Mouse (Mus musculus): ENCODE data around the gene Bcat1.

The Bcat1 gene

GRCm38 (mm10) chr6:145091998-145092397 is 16.0 kb upstream of the Bcat1 start:
- DNase-seq, result no peak

- no peak for DNase-seq
Measured at GRCm38 (mm10) chr6:145090928-145091327, 14.9 kb upstream of the Bcat1 start.

GRCm38 (mm10) chr6:145090201-145090863 is 14.3 kb upstream of the Bcat1 start:
- DNase-seq, result no peak

GRCm38 (mm10) chr6:145089373-145089772 is 13.4 kb upstream of the Bcat1 start:
- no peak for DNase-seq

- no peak for DNase-seq
Measured at GRCm38 (mm10) chr6:145088451-145089113, 12.6 kb upstream of the Bcat1 start.

GRCm38 (mm10) chr6:145084343-145085117 is 8.5 kb upstream of the Bcat1 start:
- DNase-seq, result no peak

GRCm38 (mm10) chr6:145081721-145082120 is 5.7 kb upstream of the Bcat1 start:
- DNase-seq, result no peak

GRCm38 (mm10) chr6:145079087-145079759 is 3.2 kb upstream of the Bcat1 start:
- no peak for DNase-seq

GRCm38 (mm10) chr6:145076286-145076685 is 302 bp upstream of the Bcat1 start:
- no peak for DNase-seq

- DNase-seq, result no peak
Measured at GRCm38 (mm10) chr6:145075088-145075547, 866 bp downstream of the Bcat1 start.

GRCm38 (mm10) chr6:145074461-145074860 is 1.5 kb downstream of the Bcat1 start:
- DNase-seq, result no peak

GRCm38 (mm10) chr6:145069921-145070320 is 6.1 kb downstream of the Bcat1 start:
- DNase-seq, result no peak

GRCm38 (mm10) chr6:145069397-145069796 is 6.6 kb downstream of the Bcat1 start:
- DNase-seq, result no peak

GRCm38 (mm10) chr6:145067679-145068078 is 8.3 kb downstream of the Bcat1 start:
- DNase-seq, result no peak

GRCm38 (mm10) chr6:145066416-145066815 is 9.6 kb downstream of the Bcat1 start:
- no peak for DNase-seq

GRCm38 (mm10) chr6:145065301-145065845 is 10.6 kb downstream of the Bcat1 start:
- DNase-seq, result no peak

GRCm38 (mm10) chr6:145064104-145064503 is 11.9 kb downstream of the Bcat1 start:
- DNase-seq, result no peak

- no peak for DNase-seq
Measured at GRCm38 (mm10) chr6:145063212-145063868, 12.6 kb downstream of the Bcat1 start.

GRCm38 (mm10) chr6:145062763-145063162 is 13.2 kb downstream of the Bcat1 start:
- DNase-seq, result no peak

- no peak for DNase-seq
Measured at GRCm38 (mm10) chr6:145061361-145061760, 14.6 kb downstream of the Bcat1 start.

- DNase-seq, result no peak
Measured at GRCm38 (mm10) chr6:145056102-145056501, 19.9 kb downstream of the Bcat1 start.

- no peak for DNase-seq
Measured at GRCm38 (mm10) chr6:145055277-145055858, 20.6 kb downstream of the Bcat1 start.
